Mouse (Mus musculus) midbrain, embryonic 10.5 days (tissue): ENCODE data around the gene Dnaja1. TPM values are rescaled to one million over a fixed set of nuclear protein-coding genes. Genes with fewer than 3 reads are reported as not detected.
A peak's percentile ranks its signal among the peaks of the same experiment; 100 is the strongest.

Experiments
- DNase-seq: peaks from one replicate; pipeline ENCODE4 v3.0.0-alpha.2; 2017; ENCODE audit warnings: low spot score
- H3K27ac ChIP-seq: fragments of 300-500 bp; sonication (generic); replicated peaks from 2 replicates; pipeline ENCODE4 v1.5.1; 2016; ENCODE audit warnings: mild to moderate bottlenecking
- H3K27me3 ChIP-seq: fragments of 300-500 bp; sonication (generic); 2 replicates; pipeline ENCODE4 v1.6.1; 2016; ENCODE audit warnings: low read depth, mild to moderate bottlenecking; ENCODE audit not compliant: poor library complexity, severe bottlenecking
- H3K36me3 ChIP-seq: fragments of 300-500 bp; sonication (generic); 2 replicates; pipeline ENCODE4 v1.6.1; 2016; ENCODE audit warnings: mild to moderate bottlenecking, moderate library complexity
- H3K4me1 ChIP-seq: fragments of 300-500 bp; sonication (generic); 2 replicates; pipeline ENCODE4 v1.6.1; 2016
- H3K4me3 ChIP-seq: fragments of 300-500 bp; sonication (generic); 2 replicates; pipeline ENCODE4 v1.5.1; 2016; ENCODE audit warnings: mild to moderate bottlenecking, moderate library complexity
- H3K9me3 ChIP-seq: fragments of 300-500 bp; sonication (generic); replicated peaks from 2 replicates; pipeline ENCODE4 v1.6.1; 2016; ENCODE audit warnings: mild to moderate bottlenecking
- WGBS: fragments of 180-500 bp; shearing (Covaris S2); methylation state at CpG from one replicate; pipeline ENCODE4 v1.1.7; 2016; 5-methylcytosine and 5-hydroxymethylcytosine counted together
- polyA plus RNA-seq: library from polyadenylated mRNA; unstranded; fragments of >200 nt; fragmentation: Nextera tagmentation; extraction: Ambion mirVana; gene quantifications from 2 replicates; pipeline ENCODE4 v1.2.1, GENCODE M21; 2016

Dnaja1 gene
- polyA plus RNA-seq = 617 and 620 TPM in 2 replicates

DNA sequence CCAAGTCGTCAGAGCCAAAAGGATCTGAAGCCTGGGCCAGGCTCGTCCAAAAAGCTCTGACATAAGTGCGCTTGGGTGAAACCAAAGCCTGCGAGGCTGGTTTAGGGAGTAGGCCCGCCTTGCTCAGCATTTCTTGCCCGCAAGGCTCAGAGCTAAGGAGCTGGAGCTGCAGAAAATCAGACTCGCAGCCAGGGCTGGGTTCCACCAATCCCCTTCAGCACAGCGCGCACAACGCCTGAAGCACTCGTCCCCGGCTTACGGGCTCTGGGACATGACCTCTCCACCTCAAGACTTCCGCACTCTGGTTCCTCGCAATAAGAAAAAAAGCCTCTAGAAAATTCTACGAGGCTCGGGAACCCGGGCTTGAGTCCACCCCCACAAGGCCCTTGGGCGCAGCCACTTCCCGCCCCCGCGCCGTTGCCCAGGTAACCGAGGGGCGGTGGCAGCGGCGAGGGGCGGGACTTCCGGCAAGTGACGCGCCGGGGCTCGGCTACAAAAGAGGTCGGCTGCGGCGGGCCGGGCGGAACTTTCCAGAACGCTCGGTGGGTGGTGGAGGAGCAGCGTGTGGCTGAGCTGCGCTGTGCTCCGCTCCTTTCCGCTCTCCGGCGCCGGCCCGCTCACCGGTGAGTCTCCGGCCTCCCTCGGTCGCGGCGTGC lies at the start of gene Dnaja1:
TSS of gene Dnaja1 (plus strand) at position 140 of the 656 bp plus-strand sequence.
- H3K4me1 ChIP-seq = peaks cover 39% of the 10 kb centered on the region
- no peaks in the 10 kb centered on the region for H3K9me3 ChIP-seq
- WGBS = under 1% methylated on average over 54 of the region's 54 CpGs
- peak within 1 kb of the TSS; percentile 99 for H3K27ac ChIP-seq
- peak within 1 kb of the TSS; percentile 91 for H3K4me3 ChIP-seq
- peak; percentile 94 for DNase-seq
- H3K27me3 ChIP-seq = no peaks in the 10 kb centered on the region
- H3K36me3 ChIP-seq = peaks cover 32% of the 10 kb centered on the region

DNA sequence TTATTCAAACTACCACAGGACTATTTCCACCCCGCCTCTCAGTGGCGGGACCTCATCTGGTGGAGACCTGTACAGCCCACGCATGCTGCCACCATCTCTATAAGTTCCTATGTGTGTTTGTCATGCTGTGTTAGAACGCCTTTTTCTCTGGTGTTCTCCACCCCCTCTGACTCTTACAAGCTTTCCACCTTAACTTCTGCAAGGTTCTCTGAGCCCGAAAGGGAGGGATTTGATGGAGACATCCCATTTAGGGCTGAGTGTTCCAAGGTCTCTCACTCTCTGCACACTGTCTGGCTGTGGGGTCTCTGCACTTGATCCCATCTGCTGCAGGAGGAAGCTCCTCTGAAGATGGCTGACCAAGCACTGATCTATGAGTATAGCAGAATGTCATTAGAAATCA lies 48.4 kb upstream of the Dnaja1 start:
- Histone ChIP-seq H3K27me3 (no peaks in the 10 kb centered on the region), H3K27ac (no peak overlapping the region), H3K4me1 (peaks cover 13% of the 10 kb centered on the region), H3K4me3 (no peak overlapping the region), H3K36me3 (no peaks in the 10 kb centered on the region), H3K9me3 (no peaks in the 10 kb centered on the region)
- no peak for DNase-seq
- 91% methylated on average over 5 of the region's 5 CpGs for WGBS

DNA sequence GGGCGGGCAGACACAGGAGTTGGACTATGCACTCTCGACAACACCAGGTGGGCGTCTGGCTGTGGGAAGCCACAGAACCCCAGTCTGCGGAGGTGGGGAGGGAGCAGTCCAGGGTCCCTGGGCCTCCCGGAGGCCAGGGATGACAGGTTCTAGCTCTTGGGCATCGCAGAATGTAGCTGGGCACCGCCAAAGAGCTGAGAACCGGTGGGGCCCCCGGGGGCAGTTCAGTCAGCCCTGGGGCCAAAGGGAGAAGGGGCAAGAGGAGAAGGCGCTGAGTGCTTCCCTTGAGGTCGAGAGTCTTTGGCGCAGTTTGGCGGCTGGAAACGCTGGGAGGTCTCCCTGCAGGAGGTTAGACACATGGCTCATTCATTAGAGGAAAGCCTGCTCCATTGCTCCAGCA lies 45.6 kb upstream of the Dnaja1 start:
- Histone ChIP-seq H3K27ac (peak overlapping the region; percentile 33; the same call in 1 of the 2 replicates), H3K27me3 (no peaks in the 10 kb centered on the region), H3K4me3 (0 out of 2 replicates have a peak overlapping the region, but pooled peaks have one; percentile 9), H3K4me1 (peaks cover 13% of the 10 kb centered on the region), H3K9me3 (no peaks in the 10 kb centered on the region), H3K36me3 (no peaks in the 10 kb centered on the region)
- WGBS = 23% methylated on average over 14 of the region's 14 CpGs
- no peak for DNase-seq

DNA sequence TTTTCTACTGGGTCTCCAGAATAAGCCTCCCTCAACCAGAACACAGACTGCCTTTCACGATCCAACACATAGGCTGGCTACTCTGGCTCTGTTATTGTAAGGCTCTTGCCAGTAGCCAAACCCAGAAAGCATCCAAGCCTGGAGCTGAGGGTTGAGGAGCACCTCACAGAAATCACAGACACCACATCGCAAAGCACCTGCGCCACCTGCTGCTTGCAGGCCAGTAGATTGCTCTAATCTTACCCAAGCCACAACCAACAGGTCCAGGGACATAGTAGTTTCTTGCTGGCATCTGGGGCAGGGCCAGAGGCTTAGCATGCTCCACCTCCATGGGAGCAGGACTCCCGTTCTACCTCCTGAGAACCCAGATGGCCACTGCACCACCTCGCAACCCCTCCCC lies 44.8 kb upstream of the Dnaja1 start:
- WGBS = 57% methylated on average over 5 of the region's 5 CpGs

DNA sequence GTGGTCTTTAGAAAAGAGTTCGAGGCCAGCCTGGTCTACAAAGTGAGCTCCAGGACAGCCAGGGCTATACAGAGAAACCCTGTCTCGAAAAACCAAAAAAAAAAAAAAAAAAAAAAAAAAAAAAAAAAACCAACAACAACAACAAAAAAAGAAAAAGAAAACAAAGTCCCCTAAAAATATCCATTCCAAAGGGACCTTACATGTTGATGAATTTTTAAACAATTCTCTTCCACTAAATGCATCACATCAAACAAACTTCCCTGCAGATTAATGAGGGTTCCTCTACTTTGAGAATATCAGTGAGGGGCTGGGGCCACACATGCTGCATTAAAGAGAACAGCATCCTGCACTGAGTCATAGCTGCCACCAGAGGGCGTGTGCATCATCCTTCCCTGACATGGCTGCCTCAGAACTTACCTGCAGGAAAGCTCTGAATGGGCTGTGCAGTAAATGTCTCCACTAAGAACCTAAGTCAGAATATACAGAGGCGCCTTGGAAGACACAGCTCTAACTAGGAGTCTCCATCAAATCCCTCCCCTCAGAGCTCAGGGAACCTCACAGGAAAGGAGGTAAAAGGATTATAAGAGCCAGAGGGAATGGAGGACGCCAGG lies 41.6 kb upstream of the Dnaja1 start:
- WGBS = 48% methylated on average over 5 of the region's 5 CpGs
- Histone ChIP-seq H3K27me3 (no peaks in the 10 kb centered on the region), H3K4me1 (peaks cover 13% of the 10 kb centered on the region), H3K36me3 (peaks cover 8% of the 10 kb centered on the region), H3K27ac (no peak overlapping the region), H3K9me3 (no peaks in the 10 kb centered on the region), H3K4me3 (no peak overlapping the region)
- DNase-seq = peak; percentile 39

More for the DNA sequence above, 44.8 kb upstream of the Dnaja1 start:
- no peaks in the 10 kb centered on the region for H3K27me3 ChIP-seq
- no peaks in the 10 kb centered on the region for H3K36me3 ChIP-seq
- DNase-seq = no peak
- H3K9me3 ChIP-seq = no peaks in the 10 kb centered on the region
- no peak overlapping the region for H3K4me3 ChIP-seq
- no peak overlapping the region for H3K27ac ChIP-seq
- H3K4me1 ChIP-seq = peaks cover 13% of the 10 kb centered on the region

DNA sequence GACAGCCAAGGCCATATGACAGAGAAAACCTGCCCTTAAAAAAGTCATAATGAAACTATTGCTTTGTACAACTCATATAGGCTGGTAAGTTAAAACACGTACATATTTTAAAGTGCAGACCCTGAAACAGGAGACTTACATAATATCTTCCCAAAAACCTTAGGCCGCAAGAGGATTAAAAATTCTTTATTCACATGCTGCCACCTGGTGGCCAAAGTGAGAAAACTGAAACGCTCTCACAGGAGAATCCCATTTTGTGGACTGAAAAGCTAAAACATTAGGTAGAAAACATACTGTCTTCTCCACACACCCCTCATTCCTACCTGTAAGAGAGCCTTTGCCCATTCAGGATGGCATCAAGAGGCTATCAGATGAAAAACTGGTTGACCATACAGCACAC lies 40.0 kb upstream of the Dnaja1 start:
- peaks cover 22% of the 10 kb centered on the region for H3K36me3 ChIP-seq
- WGBS = 31% methylated on average over 3 of the region's 3 CpGs
- H3K9me3 ChIP-seq = no peaks in the 10 kb centered on the region
- peaks cover 6% of the 10 kb centered on the region; the same call in 1 of the 2 replicates for H3K4me1 ChIP-seq
- H3K27me3 ChIP-seq = no peaks in the 10 kb centered on the region
- DNase-seq = no peak
- H3K4me3 ChIP-seq = no peak overlapping the region
- H3K27ac ChIP-seq = no peak overlapping the region

DNA sequence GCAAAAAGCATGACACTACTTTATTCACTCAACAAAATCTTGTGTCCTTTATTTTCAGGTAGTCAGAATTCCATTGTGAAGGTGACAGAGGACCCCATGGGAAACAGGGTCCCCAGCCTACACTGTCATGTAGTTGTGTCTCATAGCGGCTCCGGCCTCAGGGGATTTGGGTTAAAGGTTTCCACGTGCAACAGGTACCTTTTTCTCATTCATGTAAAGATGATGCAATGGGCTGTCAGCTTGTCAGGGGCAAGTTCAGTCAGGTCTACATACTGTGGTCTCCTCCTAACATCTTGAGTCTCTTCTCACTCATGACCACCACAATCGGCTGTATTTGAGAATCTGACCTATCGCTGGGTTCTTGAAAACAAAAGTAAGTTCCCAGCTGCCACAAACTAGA lies 39.6 kb upstream of the Dnaja1 start:
- Histone ChIP-seq H3K27me3 (no peaks in the 10 kb centered on the region), H3K9me3 (no peaks in the 10 kb centered on the region), H3K27ac (no peak overlapping the region), H3K36me3 (peaks cover 26% of the 10 kb centered on the region), H3K4me1 (0 out of 2 replicates have a peak, but pooled peaks cover 2% of the 10 kb centered on the region), H3K4me3 (no peak overlapping the region)
- no peak for DNase-seq
- 91% methylated on average over 5 of the region's 5 CpGs for WGBS

DNA sequence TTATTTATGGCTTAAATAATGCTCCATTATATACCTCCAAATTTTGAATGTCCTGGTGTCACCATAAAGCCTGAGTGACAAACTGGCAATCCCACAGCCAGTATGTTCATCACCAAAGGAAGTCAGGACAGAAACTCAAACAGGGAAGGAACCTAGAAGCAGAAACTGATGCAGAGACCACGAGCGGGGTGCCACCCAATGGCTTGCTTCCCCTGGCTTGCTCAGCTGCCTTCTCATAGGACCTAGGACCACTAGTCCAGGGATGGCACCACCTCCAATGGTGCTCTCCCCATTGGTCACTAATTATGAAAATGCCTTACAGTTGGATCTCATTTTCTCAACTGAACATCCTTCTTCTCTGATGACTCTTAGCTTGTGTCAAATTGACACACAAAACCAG lies 38.6 kb upstream of the Dnaja1 start:
- WGBS = 95% methylated on average over 2 of the region's 2 CpGs
- Histone ChIP-seq H3K36me3 (peaks cover 35% of the 10 kb centered on the region), H3K4me3 (no peak overlapping the region), H3K27ac (no peak overlapping the region), H3K4me1 (no peaks in the 10 kb centered on the region), H3K27me3 (no peaks in the 10 kb centered on the region), H3K9me3 (no peaks in the 10 kb centered on the region)
- no peak for DNase-seq

DNA sequence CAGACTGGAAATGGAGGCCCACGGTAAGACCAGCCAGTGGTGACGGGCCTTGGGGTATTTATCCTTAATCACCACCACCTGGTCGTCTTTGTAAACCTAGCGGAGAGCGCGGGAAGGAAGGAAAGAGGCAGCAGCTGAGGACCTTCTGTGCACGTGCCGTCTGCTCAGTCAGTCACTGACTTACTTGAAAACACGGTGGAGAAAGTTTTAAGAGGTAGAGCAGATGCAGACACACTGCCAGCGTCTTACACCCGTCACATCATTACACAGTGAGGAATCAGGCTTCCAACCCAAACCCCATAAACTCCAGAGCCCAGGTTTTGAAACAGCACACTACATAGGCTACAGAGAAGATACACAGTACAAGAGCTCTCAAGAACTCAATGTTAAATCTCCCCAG lies 30.9 kb upstream of the Dnaja1 start:
- H3K36me3 ChIP-seq = peaks cover 85% of the 10 kb centered on the region

DNA sequence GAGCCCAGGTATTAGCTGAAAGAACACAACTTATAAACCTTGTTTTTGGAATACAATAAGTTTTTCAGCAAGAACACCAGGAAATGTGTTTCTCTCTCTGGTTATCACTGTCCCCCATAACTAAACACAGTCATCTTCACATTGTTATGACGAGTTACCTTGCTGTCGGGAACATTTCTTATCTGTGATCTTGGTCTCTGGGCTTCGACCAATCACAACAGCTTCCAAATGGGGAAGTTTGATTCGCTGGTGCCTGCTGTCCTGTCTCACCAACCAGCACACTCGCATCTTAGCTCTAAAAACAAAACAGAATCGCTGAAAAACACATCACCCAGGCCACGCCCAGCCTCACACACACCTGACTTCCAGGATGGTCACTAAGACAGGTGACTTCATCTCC lies 24.9 kb upstream of the Dnaja1 start:
- DNase-seq = no peak
- WGBS = 85% methylated on average over 7 of the region's 7 CpGs
- no peak overlapping the region for H3K4me3 ChIP-seq
- H3K27me3 ChIP-seq = no peaks in the 10 kb centered on the region
- H3K9me3 ChIP-seq = no peaks in the 10 kb centered on the region
- peaks cover 46% of the 10 kb centered on the region for H3K36me3 ChIP-seq
- peaks cover 8% of the 10 kb centered on the region for H3K4me1 ChIP-seq
- H3K27ac ChIP-seq = no peak overlapping the region

More for the DNA sequence above, 30.9 kb upstream of the Dnaja1 start:
- no peaks in the 10 kb centered on the region for H3K4me1 ChIP-seq
- no peaks in the 10 kb centered on the region for H3K27me3 ChIP-seq
- no peak overlapping the region for H3K27ac ChIP-seq
- DNase-seq = no peak
- H3K4me3 ChIP-seq = no peak overlapping the region
- 91% methylated on average over 11 of the region's 11 CpGs for WGBS
- H3K9me3 ChIP-seq = no peaks in the 10 kb centered on the region

DNA sequence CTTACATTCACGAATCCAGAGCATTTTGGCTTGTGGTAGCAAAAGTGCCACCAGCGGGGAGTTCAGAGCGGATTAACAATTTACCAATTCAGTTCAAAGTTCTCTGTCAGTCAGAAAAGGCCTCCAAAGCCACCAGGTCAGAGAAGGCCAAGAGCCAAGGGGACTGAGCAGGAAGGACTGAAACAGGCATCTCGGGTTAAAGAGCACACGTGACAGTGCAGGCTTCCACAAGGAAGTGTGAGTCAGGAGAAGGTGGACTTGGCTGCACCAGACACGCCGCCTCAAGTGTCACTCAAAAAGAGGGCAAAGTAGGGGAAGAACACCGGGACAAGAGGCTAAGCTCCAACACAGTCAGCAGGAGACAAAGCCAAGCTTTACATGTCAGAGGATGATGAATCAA lies 21.7 kb upstream of the Dnaja1 start:
- Histone ChIP-seq H3K27me3 (no peaks in the 10 kb centered on the region), H3K4me1 (peaks cover 23% of the 10 kb centered on the region), H3K4me3 (no peak overlapping the region), H3K36me3 (peaks cover 17% of the 10 kb centered on the region), H3K9me3 (no peaks in the 10 kb centered on the region), H3K27ac (no peak overlapping the region)
- 85% methylated on average over 8 of the region's 8 CpGs for WGBS
- no peak for DNase-seq

DNA sequence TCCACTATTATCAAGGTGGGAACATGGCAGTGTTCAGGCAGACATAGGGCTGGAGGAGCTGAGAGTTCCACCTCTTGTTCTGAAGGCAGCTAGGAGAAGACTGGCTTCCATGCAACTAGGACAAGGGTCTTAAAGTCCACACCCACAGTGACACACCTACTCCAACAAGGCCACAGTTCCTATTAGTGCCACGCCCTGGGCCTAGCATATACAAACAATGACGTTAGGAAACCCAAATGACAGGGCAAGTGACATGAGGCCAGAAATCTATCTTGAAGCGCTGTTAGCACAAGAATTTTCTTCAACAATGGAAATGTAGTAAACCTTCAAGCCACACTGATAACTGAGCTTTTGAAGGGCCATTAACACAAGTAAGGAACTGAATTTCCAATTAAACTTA lies 20.2 kb upstream of the Dnaja1 start:
- WGBS = 92% methylated on average over 3 of the region's 3 CpGs
- Histone ChIP-seq H3K4me1 (peaks cover 23% of the 10 kb centered on the region), H3K36me3 (peaks cover 2% of the 10 kb centered on the region; the same call in 1 of the 2 replicates), H3K9me3 (no peaks in the 10 kb centered on the region), H3K27me3 (no peaks in the 10 kb centered on the region), H3K4me3 (peak overlapping the region; percentile 68), H3K27ac (peak overlapping the region; percentile 93; the same call in 1 of the 2 replicates)
- DNase-seq = no peak
